Mouse (Mus musculus): ENCODE measurements around the gene Rbm7. TPM values are rescaled to one million over a fixed set of nuclear protein-coding genes. Genes with fewer than 3 reads are reported as not detected.

Rbm7 gene
- polyA plus RNA-seq, 3 experiments from 2014 or later: 131 to 144 (median 138) TPM

Other genes with a start within 250 kb of the Rbm7 start
- gene Nxpe2, start 141.8 kb downstream of the Rbm7 start, polyA plus RNA-seq (2017; shearing (Covaris generic)): under 1 TPM in 1 of 3 experiments, not detected in 2; 0.46 TPM
- 100 to 1,000 TPM; 140 to 206 (median 176) TPM for gene Rexo2, start 14.7 kb downstream of the Rbm7 start, polyA plus RNA-seq (2017; shearing (Covaris generic))
- gene Gm5617, start 143 bp upstream of the Rbm7 start, polyA plus RNA-seq (2017; shearing (Covaris generic)): 10 to 100 TPM; 20.5 to 31.8 (median 22.9) TPM
- gene Nnmt, start 109.9 kb upstream of the Rbm7 start, polyA plus RNA-seq (2017; shearing (Covaris generic)): under 1 TPM in 1 of 3 experiments, not detected in 2; 0.50 TPM